Mouse (Mus musculus): ENCODE results near the gene Cep164. TPM values are rescaled to one million over a fixed set of nuclear protein-coding genes. Genes with fewer than 3 reads are reported as not detected.

The Cep164 gene
- polyA plus RNA-seq, 1 experiment from 2014 or later, result 34.6 TPM

- no peak overlapping the region for H3K9ac ChIP-seq (replicated peaks; ENCODE audit: low read depth, low read length)
- no peak overlapping the region for H3K4me2 ChIP-seq (replicated peaks; ENCODE audit: low read depth, low read length)
- no peaks in the 10 kb centered on the region for H3K4me1 ChIP-seq (ENCODE audit: control insufficient read depth, insufficient read depth, low read length)
- H3K9me3 ChIP-seq (ENCODE audit: control insufficient read depth, low read depth, low read length), result no peaks in the 10 kb centered on the region
- H3K36me3 ChIP-seq (ENCODE audit: control insufficient read depth, insufficient read depth, low read length), result peaks cover 19% of the 10 kb centered on the region
- no peak overlapping the region for H3K4me3 ChIP-seq (ENCODE audit: low read depth, low read length)
- no peak overlapping the region for H3K27ac ChIP-seq (ENCODE audit: low read length)
- WGBS, result 86% methylated on average over 5 of the region's 5 CpGs
- no peak for ATAC-seq (ENCODE audit: insufficient number of reproducible peaks, insufficient read depth, low FRiP score, low read depth)
- H3K27me3 ChIP-seq (ENCODE audit: control insufficient read depth, insufficient read depth, low read length), result no peaks in the 10 kb centered on the region
These were observed 58.9 kb downstream of the Cep164 start for GRCm38 (mm10) chr9:45769596-45769995.

- Histone ChIP-seq H3K36me3 (ENCODE audit: control insufficient read depth, insufficient read depth, low read length) (peaks cover 9% of the 10 kb centered on the region), H3K4me1 (ENCODE audit: control insufficient read depth, insufficient read depth, low read length) (no peaks in the 10 kb centered on the region), H3K4me2 (replicated peaks; ENCODE audit: low read depth, low read length) (no peak overlapping the region), H3K27me3 (ENCODE audit: control insufficient read depth, insufficient read depth, low read length) (no peaks in the 10 kb centered on the region), H3K27ac (ENCODE audit: low read length) (no peak overlapping the region), H3K4me3 (ENCODE audit: low read depth, low read length) (no peak overlapping the region), H3K9me3 (ENCODE audit: control insufficient read depth, low read depth, low read length) (no peaks in the 10 kb centered on the region), H3K9ac (replicated peaks; ENCODE audit: low read depth, low read length) (no peak overlapping the region)
- 83% methylated on average over 18 of the region's 18 CpGs for WGBS
- no peak for ATAC-seq (ENCODE audit: insufficient number of reproducible peaks, insufficient read depth, low FRiP score, low read depth)
These were observed 60.1 kb downstream of the Cep164 start for GRCm38 (mm10) chr9:45768421-45768820.

- no peak for ATAC-seq (ENCODE audit: insufficient number of reproducible peaks, insufficient read depth, low FRiP score, low read depth)
These were observed 61.3 kb downstream of the Cep164 start for GRCm38 (mm10) chr9:45767155-45767554.

GRCm38 (mm10) chr9:45766195-45766594, 62.3 kb downstream of the Cep164 start:
- H3K4me1 ChIP-seq (ENCODE audit: control insufficient read depth, insufficient read depth, low read length), result no peaks in the 10 kb centered on the region
- no peaks in the 10 kb centered on the region for H3K9me3 ChIP-seq (ENCODE audit: control insufficient read depth, low read depth, low read length)
- H3K9ac ChIP-seq (replicated peaks; ENCODE audit: low read depth, low read length), result no peak overlapping the region
- WGBS, result 80% methylated on average over 6 of the region's 6 CpGs
- no peaks in the 10 kb centered on the region for H3K27me3 ChIP-seq (ENCODE audit: control insufficient read depth, insufficient read depth, low read length)
- peaks cover 5% of the 10 kb centered on the region for H3K36me3 ChIP-seq (ENCODE audit: control insufficient read depth, insufficient read depth, low read length)
- no peak overlapping the region for H3K4me2 ChIP-seq (replicated peaks; ENCODE audit: low read depth, low read length)
- no peak overlapping the region for H3K4me3 ChIP-seq (ENCODE audit: low read depth, low read length)
- H3K27ac ChIP-seq (ENCODE audit: low read length), result no peak overlapping the region
- ATAC-seq (ENCODE audit: insufficient number of reproducible peaks, insufficient read depth, low FRiP score, low read depth), result no peak

More at GRCm38 (mm10) chr9:45767155-45767554, 61.3 kb downstream of the Cep164 start:
- Histone ChIP-seq H3K36me3 (ENCODE audit: control insufficient read depth, insufficient read depth, low read length) (peaks cover 9% of the 10 kb centered on the region), H3K4me3 (ENCODE audit: low read depth, low read length) (no peak overlapping the region), H3K27ac (ENCODE audit: low read length) (no peak overlapping the region), H3K9ac (replicated peaks; ENCODE audit: low read depth, low read length) (no peak overlapping the region), H3K4me2 (replicated peaks; ENCODE audit: low read depth, low read length) (no peak overlapping the region), H3K27me3 (ENCODE audit: control insufficient read depth, insufficient read depth, low read length) (no peaks in the 10 kb centered on the region), H3K4me1 (ENCODE audit: control insufficient read depth, insufficient read depth, low read length) (no peaks in the 10 kb centered on the region), H3K9me3 (ENCODE audit: control insufficient read depth, low read depth, low read length) (no peaks in the 10 kb centered on the region)
- WGBS, result 70% methylated on average over 8 of the region's 8 CpGs

- no peaks in the 10 kb centered on the region for H3K27me3 ChIP-seq (ENCODE audit: control insufficient read depth, insufficient read depth, low read length)
- no peaks in the 10 kb centered on the region for H3K36me3 ChIP-seq (ENCODE audit: control insufficient read depth, insufficient read depth, low read length)
- no peaks in the 10 kb centered on the region for H3K4me1 ChIP-seq (ENCODE audit: control insufficient read depth, insufficient read depth, low read length)
- no peak overlapping the region for H3K4me2 ChIP-seq (replicated peaks; ENCODE audit: low read depth, low read length)
- H3K27ac ChIP-seq (ENCODE audit: low read length), result no peak overlapping the region
- ATAC-seq (ENCODE audit: insufficient number of reproducible peaks, insufficient read depth, low FRiP score, low read depth), result no peak
- no peak overlapping the region for H3K9ac ChIP-seq (replicated peaks; ENCODE audit: low read depth, low read length)
- H3K4me3 ChIP-seq (ENCODE audit: low read depth, low read length), result no peak overlapping the region
- 37% methylated on average over 8 of the region's 8 CpGs for WGBS
- H3K9me3 ChIP-seq (ENCODE audit: control insufficient read depth, low read depth, low read length), result no peaks in the 10 kb centered on the region
These were observed 73.9 kb downstream of the Cep164 start for GRCm38 (mm10) chr9:45754452-45755091.

GRCm38 (mm10) chr9:45749917-45750316, 78.6 kb downstream of the Cep164 start:
- Histone ChIP-seq H3K4me3 (ENCODE audit: low read depth, low read length) (no peak overlapping the region), H3K36me3 (ENCODE audit: control insufficient read depth, insufficient read depth, low read length) (no peaks in the 10 kb centered on the region), H3K27me3 (ENCODE audit: control insufficient read depth, insufficient read depth, low read length) (no peaks in the 10 kb centered on the region), H3K4me2 (replicated peaks; ENCODE audit: low read depth, low read length) (no peak overlapping the region), H3K9me3 (ENCODE audit: control insufficient read depth, low read depth, low read length) (no peaks in the 10 kb centered on the region), H3K9ac (replicated peaks; ENCODE audit: low read depth, low read length) (no peak overlapping the region), H3K27ac (ENCODE audit: low read length) (no peak overlapping the region), H3K4me1 (ENCODE audit: control insufficient read depth, insufficient read depth, low read length) (0 out of 2 replicates have a peak, but pooled peaks cover 2% of the 10 kb centered on the region)
- 92% methylated on average over 4 of the region's 4 CpGs for WGBS
- no peak for ATAC-seq (ENCODE audit: insufficient number of reproducible peaks, insufficient read depth, low FRiP score, low read depth)

- Histone ChIP-seq H3K27ac (ENCODE audit: low read length) (no peak overlapping the region), H3K27me3 (ENCODE audit: control insufficient read depth, insufficient read depth, low read length) (no peaks in the 10 kb centered on the region), H3K4me2 (replicated peaks; ENCODE audit: low read depth, low read length) (no peak overlapping the region), H3K9ac (replicated peaks; ENCODE audit: low read depth, low read length) (no peak overlapping the region), H3K4me1 (ENCODE audit: control insufficient read depth, insufficient read depth, low read length) (0 out of 2 replicates have a peak, but pooled peaks cover 2% of the 10 kb centered on the region), H3K36me3 (ENCODE audit: control insufficient read depth, insufficient read depth, low read length) (no peaks in the 10 kb centered on the region), H3K9me3 (ENCODE audit: control insufficient read depth, low read depth, low read length) (no peaks in the 10 kb centered on the region), H3K4me3 (ENCODE audit: low read depth, low read length) (no peak overlapping the region)
- WGBS, result 13% methylated on average over 7 of the region's 7 CpGs
- no peak for ATAC-seq (ENCODE audit: insufficient number of reproducible peaks, insufficient read depth, low FRiP score, low read depth)
These were observed 83.0 kb downstream of the Cep164 start for GRCm38 (mm10) chr9:45745451-45745850.

GRCm38 (mm10) chr9:45740584-45740980, 87.9 kb downstream of the Cep164 start:
- 55% methylated on average over 2 of the region's 2 CpGs for WGBS
- H3K27me3 ChIP-seq (ENCODE audit: control insufficient read depth, insufficient read depth, low read length), result no peaks in the 10 kb centered on the region
- no peak overlapping the region for H3K27ac ChIP-seq (ENCODE audit: low read length)
- H3K36me3 ChIP-seq (ENCODE audit: control insufficient read depth, insufficient read depth, low read length), result no peaks in the 10 kb centered on the region
- H3K4me1 ChIP-seq (ENCODE audit: control insufficient read depth, insufficient read depth, low read length), result no peaks in the 10 kb centered on the region
- H3K9ac ChIP-seq (replicated peaks; ENCODE audit: low read depth, low read length), result no peak overlapping the region
- H3K4me3 ChIP-seq (ENCODE audit: low read depth, low read length), result no peak overlapping the region
- ATAC-seq (ENCODE audit: insufficient number of reproducible peaks, insufficient read depth, low FRiP score, low read depth), result no peak
- no peaks in the 10 kb centered on the region for H3K9me3 ChIP-seq (ENCODE audit: control insufficient read depth, low read depth, low read length)
- no peak overlapping the region for H3K4me2 ChIP-seq (replicated peaks; ENCODE audit: low read depth, low read length)
